Mouse (Mus musculus) spleen, adult 2 months (tissue): ENCODE measurements around the gene Saysd1.

Experiments used
- CTCF ChIP-seq: fragments of 200-500 bp; IDR thresholded peaks from 2 replicates; pipeline ENCODE4 v1.5.1; 2011; ENCODE audit warnings: mild to moderate bottlenecking, inconsistent platforms; ENCODE audit not compliant: insufficient read depth, insufficient read length, insufficient replicate concordance; ENCODE audit errors: extremely low read depth
- POLR2A ChIP-seq: fragments of 200-500 bp; IDR thresholded peaks from 2 replicates; pipeline ENCODE4 v1.6.1; 2011; ENCODE audit warnings: low read depth, low read length, inconsistent platforms

- no peak for TF ChIP-seq CTCF
- no peak for TF ChIP-seq POLR2A
Measured at GRCm38 (mm10) chr14:20064771-20065170, 73.6 kb downstream of the Saysd1 start.
